Mouse (Mus musculus): Measurements from ENCODE around the gene Rasgef1c.

GRCm38 (mm10) chr11:50022085-50022484 is 120.5 kb downstream of the Rasgef1c start:
- TF ChIP-seq CTCF (IDR thresholded peaks at IDR 0.05; ENCODE audit: low read depth), result no peak
- no peak for TF ChIP-seq EP300 (IDR thresholded peaks at IDR 0.05; ENCODE audit: low read depth)

Data from liver, embryonic 14.5 days (tissue).